Mouse (Mus musculus) olfactory bulb, adult 2 months (tissue): ENCODE data around the gene Adora3.

Experiments
- CTCF ChIP-seq: fragments of 200-500 bp; IDR thresholded peaks from 2 replicates; pipeline ENCODE4 v1.5.1; 2012; ENCODE audit warnings: low read depth, mild to moderate bottlenecking, low read length, moderate library complexity; ENCODE audit not compliant: insufficient read depth
- POLR2A ChIP-seq: fragments of 200-500 bp; IDR thresholded peaks from 2 replicates; pipeline ENCODE4 v1.6.1; 2012; ENCODE audit warnings: mild to moderate bottlenecking, low read depth, low read length, moderate library complexity; ENCODE audit not compliant: insufficient read depth

GRCm38 (mm10) chr3:105921959-105922358 lies 51.3 kb downstream of the Adora3 start:
- TF ChIP-seq CTCF (no peak), POLR2A (no peak)
